Mouse (Mus musculus): ENCODE results near the gene Klhdc1. TPM values are rescaled to one million over a fixed set of nuclear protein-coding genes. Genes with fewer than 3 reads are reported as not detected.

Klhdc1 gene
- polyA plus RNA-seq (2012), result 5.8 and 10.9 TPM in 2 replicates

GRCm38 (mm10) chr12:69240876-69241275 lies at the start of gene Klhdc1:
Klhdc1 (plus strand) TSS chr12:69241176.

DNA sequence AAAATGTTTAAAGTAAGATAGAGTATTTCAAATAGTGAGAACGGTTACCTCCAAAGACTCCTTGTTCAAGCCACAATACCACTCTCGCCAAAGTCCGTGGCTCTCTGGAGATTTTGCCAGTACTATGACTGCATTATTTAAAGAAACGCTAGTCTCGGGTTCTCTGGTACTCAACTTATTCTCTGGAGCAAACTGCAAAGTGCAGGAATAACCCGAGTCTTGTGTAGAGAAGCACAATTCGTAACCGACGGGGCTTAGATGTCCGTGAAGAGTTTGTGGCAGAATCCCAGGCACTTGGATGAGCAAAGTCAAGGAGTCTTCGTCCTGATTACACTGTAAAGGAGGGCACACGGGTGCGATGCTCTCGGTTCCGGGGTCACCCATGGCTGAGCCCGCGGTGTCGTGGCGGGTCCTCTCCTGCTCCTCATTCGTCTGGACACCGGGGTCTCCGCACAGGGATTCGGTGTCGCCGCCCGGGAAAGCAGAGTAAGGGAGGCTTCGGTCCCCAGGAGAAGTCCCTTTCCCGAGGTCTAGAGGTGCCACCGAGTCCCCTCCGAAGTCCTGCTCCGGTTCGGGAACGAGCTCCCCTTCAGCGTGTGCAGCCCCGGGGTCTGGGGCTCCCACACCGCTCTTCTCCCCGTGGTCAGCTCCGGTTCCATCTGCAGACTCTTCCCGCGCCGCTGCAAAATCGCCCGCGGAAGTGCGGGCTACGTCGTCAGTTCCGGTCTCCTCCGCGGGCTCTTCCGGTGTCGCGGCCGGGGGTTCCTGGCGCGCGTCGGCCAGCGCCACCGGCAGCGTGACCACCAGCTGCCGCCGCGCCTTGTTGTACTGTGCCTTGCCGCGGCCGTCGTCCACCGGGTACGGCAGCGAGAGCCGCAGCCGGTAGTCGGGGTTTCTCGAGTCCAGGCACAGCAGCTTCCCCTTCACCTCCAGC lies 44.3 kb upstream of the Klhdc1 start, which contains the start of gene Gm49383:
TSS of gene Gm49383 (minus strand) at position 661 of the 934 bp plus-strand sequence.

GRCm38 (mm10) chr12:69198164-69198535 lies 42.8 kb upstream of the Klhdc1 start, which contains the start of gene Dnaaf2:
Dnaaf2 (minus strand) TSS chr12:69198429.

GRCm38 (mm10) chr12:69204052-69204833 lies 36.7 kb upstream of the Klhdc1 start, which contains the start of gene Gm49384:
Gm49384 (minus strand) TSS chr12:69204267.

GRCm38 (mm10) chr12:69227776-69228466 lies 13.1 kb upstream of the Klhdc1 start, which contains the start of gene Pole2:
Pole2 (minus strand) TSS chr12:69228195.

GRCm38 (mm10) chr12:69296511-69297410 lies 55.8 kb downstream of the Klhdc1 start, which contains the start of gene Klhdc2:
Klhdc2 (plus strand) TSS chr12:69296681.

Other genes with a start within 250 kb of the Klhdc1 start
- gene Rps29, start 82.0 kb upstream of the Klhdc1 start, polyA plus RNA-seq (2012), result 1,801 and 1,826 TPM in 2 replicates
- 21.8 and 27.0 TPM in 2 replicates for gene Lrr1, start 72.4 kb upstream of the Klhdc1 start, polyA plus RNA-seq (2012)
- 82.0 and 82.7 TPM in 2 replicates for gene Rpl36al, start 57.1 kb upstream of the Klhdc1 start, polyA plus RNA-seq (2012)
- gene Mgat2, start 57.0 kb upstream of the Klhdc1 start, polyA plus RNA-seq (2012), result 52.9 and 53.9 TPM in 2 replicates
- gene Gm49383, start 44.1 kb upstream of the Klhdc1 start, polyA plus RNA-seq (2012), result 40.4 and 45.3 TPM in 2 replicates
- 3.6 and 4.9 TPM in 2 replicates for gene Dnaaf2, start 42.7 kb upstream of the Klhdc1 start, polyA plus RNA-seq (2012)
- gene Gm49384, start 36.9 kb upstream of the Klhdc1 start, polyA plus RNA-seq (2012), result not detected in 2 replicates
- 10.0 and 17.5 TPM in 2 replicates for gene Pole2, start 13.0 kb upstream of the Klhdc1 start, polyA plus RNA-seq (2012)
- 20.6 and 22.4 TPM in 2 replicates for gene Klhdc2, start 55.5 kb downstream of the Klhdc1 start, polyA plus RNA-seq (2012)
- 3.5 and 4.8 TPM in 2 replicates for gene Nemf, start 116.0 kb downstream of the Klhdc1 start, polyA plus RNA-seq (2012)
- 291 and 319 TPM in 2 replicates for gene Arf6, start 131.0 kb downstream of the Klhdc1 start, polyA plus RNA-seq (2012)
- 1.7 and 3.2 TPM in 2 replicates for gene Gm9887, start 131.3 kb downstream of the Klhdc1 start, polyA plus RNA-seq (2012)

Measured in megakaryocyte-erythroid progenitor cell, adult 5 weeks (primary cell).